Mouse (Mus musculus): Measurements from ENCODE around the gene Greb1. TPM values are rescaled to one million over a fixed set of nuclear protein-coding genes. Genes with fewer than 3 reads are reported as not detected.

Gene Greb1
- polyA plus RNA-seq, 1 experiment from 2014 or later: 3.1 TPM

GRCm38 (mm10) chr12:16817147-16817546 lies 16.5 kb upstream of the Greb1 start:
- peaks cover 3% of the 10 kb centered on the region; the same call in 1 of the 2 replicates for H3K4me1 ChIP-seq (ENCODE audit: control insufficient read depth, insufficient read depth, low read length)
- H3K36me3 ChIP-seq (ENCODE audit: control insufficient read depth, insufficient read depth, low read length): peaks cover 34% of the 10 kb centered on the region

GRCm38 (mm10) chr12:16811477-16811876 lies 10.8 kb upstream of the Greb1 start:
- no peak overlapping the region for H3K27ac ChIP-seq (ENCODE audit: low read depth, low read length)
- WGBS (ENCODE audit: insufficient replicate concordance): 2% methylated on average over 15 of the region's 15 CpGs

More at GRCm38 (mm10) chr12:16817147-16817546, 16.5 kb upstream of the Greb1 start:
- H3K4me2 ChIP-seq: no peak overlapping the region
- no peaks in the 10 kb centered on the region for H3K9me3 ChIP-seq (replicated peaks; ENCODE audit: control insufficient read depth, low read length)
- no peak overlapping the region for H3K4me3 ChIP-seq (ENCODE audit: low read depth, low read length)
- no peaks in the 10 kb centered on the region for H3K27me3 ChIP-seq (ENCODE audit: control insufficient read depth, insufficient read depth, low read length)
- H3K9ac ChIP-seq (ENCODE audit: low read depth, low read length): no peak overlapping the region
- H3K27ac ChIP-seq (ENCODE audit: low read depth, low read length): no peak overlapping the region
- no peak for ATAC-seq (replicated peaks; ENCODE audit: insufficient number of reproducible peaks, low FRiP score, low TSS enrichment)
- 79% methylated on average over 4 of the region's 4 CpGs for WGBS (ENCODE audit: insufficient replicate concordance)

DNA sequence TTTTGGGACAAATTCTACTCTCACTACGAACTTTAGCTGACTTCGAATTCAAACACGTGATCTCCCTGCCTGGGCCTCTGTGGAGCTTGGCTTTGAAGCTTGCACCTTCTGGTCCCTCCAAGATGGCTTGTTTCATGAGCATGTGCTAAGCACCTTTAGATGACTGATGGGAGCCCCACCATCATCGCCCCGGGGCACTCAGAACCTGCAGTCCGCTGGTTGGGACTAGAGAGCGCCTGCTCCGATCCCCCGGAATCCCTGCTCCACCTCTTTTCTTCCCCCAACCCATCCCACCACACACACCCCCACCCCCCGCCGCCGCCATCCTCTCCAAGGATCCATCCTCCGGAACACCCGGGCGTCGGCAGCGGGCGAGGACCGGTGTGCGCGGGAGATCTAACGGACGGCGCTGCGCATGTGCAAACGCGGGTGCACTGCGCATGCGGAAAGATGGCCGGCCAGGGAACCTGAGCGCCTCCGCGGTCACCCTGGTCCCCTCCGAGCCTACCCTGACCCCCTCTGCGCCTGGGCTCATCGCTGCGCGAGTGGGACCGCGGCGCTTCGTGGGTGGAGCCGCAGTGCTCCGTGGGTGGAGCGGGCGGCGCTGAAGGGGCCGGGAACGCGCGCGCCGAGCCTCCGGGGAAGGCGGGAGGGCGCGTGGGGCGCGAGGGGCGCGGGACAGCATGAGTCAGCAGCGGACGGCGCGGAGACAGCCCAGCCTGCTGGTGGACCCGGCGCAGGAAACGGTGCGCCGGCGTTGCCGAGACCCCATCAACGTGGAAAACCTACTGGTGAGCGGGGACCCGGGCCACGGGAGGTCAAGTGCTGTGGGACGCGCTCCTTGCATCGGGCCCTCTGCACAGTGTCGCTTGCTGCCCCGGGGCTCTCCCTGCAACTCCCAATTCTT lies 10.1 kb upstream of the Greb1 start, which contains the start of gene E2f6:
TSS of gene E2f6 (plus strand) at position 439 of the 907 bp plus-strand sequence.
- 6% methylated on average over 70 of the region's 81 CpGs for WGBS (ENCODE audit: insufficient replicate concordance)

More at GRCm38 (mm10) chr12:16811477-16811876, 10.8 kb upstream of the Greb1 start:
- H3K9ac ChIP-seq (ENCODE audit: low read depth, low read length): peak overlapping the region; percentile 80
- H3K9me3 ChIP-seq (replicated peaks; ENCODE audit: control insufficient read depth, low read length): no peaks in the 10 kb centered on the region
- H3K27me3 ChIP-seq (ENCODE audit: control insufficient read depth, insufficient read depth, low read length): peaks cover 11% of the 10 kb centered on the region
- peaks cover 8% of the 10 kb centered on the region for H3K36me3 ChIP-seq (ENCODE audit: control insufficient read depth, insufficient read depth, low read length)
- H3K4me3 ChIP-seq (ENCODE audit: low read depth, low read length): peak overlapping the region; percentile 57
- peak; percentile 23; the same call in 1 of the 2 replicates for ATAC-seq (replicated peaks; ENCODE audit: insufficient number of reproducible peaks, low FRiP score, low TSS enrichment)
- H3K4me1 ChIP-seq (ENCODE audit: control insufficient read depth, insufficient read depth, low read length): peaks cover 3% of the 10 kb centered on the region; the same call in 1 of the 2 replicates
- peak overlapping the region; percentile 82 for H3K4me2 ChIP-seq

GRCm38 (mm10) chr12:16808045-16808444 lies 7.4 kb upstream of the Greb1 start:
- WGBS (ENCODE audit: insufficient replicate concordance): 50% methylated on average over 3 of the region's 3 CpGs
- no peak overlapping the region for H3K4me2 ChIP-seq

More for the DNA sequence above, 10.1 kb upstream of the Greb1 start, which contains the start of gene E2f6:
- H3K36me3 ChIP-seq (ENCODE audit: control insufficient read depth, insufficient read depth, low read length): peaks cover 5% of the 10 kb centered on the region; the same call in 1 of the 2 replicates
- H3K4me1 ChIP-seq (ENCODE audit: control insufficient read depth, insufficient read depth, low read length): peaks cover 3% of the 10 kb centered on the region; the same call in 1 of the 2 replicates
- no peaks in the 10 kb centered on the region for H3K9me3 ChIP-seq (replicated peaks; ENCODE audit: control insufficient read depth, low read length)
- peaks cover 15% of the 10 kb centered on the region for H3K27me3 ChIP-seq (ENCODE audit: control insufficient read depth, insufficient read depth, low read length)
- ATAC-seq (replicated peaks; ENCODE audit: insufficient number of reproducible peaks, low FRiP score, low TSS enrichment): peak; percentile 76
- peak within 1 kb of the TSS; percentile 57 for H3K4me3 ChIP-seq (ENCODE audit: low read depth, low read length)
- H3K9ac ChIP-seq (ENCODE audit: low read depth, low read length): peak within 1 kb of the TSS; percentile 80
- peak within 1 kb of the TSS; percentile 64; the same call in 1 of the 2 replicates for H3K27ac ChIP-seq (ENCODE audit: low read depth, low read length)
- H3K4me2 ChIP-seq: peak within 1 kb of the TSS; percentile 82

GRCm38 (mm10) chr12:16805511-16805910 lies 4.8 kb upstream of the Greb1 start:
- Histone ChIP-seq H3K4me1 (ENCODE audit: control insufficient read depth, insufficient read depth, low read length) (no peaks in the 10 kb centered on the region), H3K4me2 (no peak overlapping the region), H3K27ac (ENCODE audit: low read depth, low read length) (no peak overlapping the region), H3K27me3 (ENCODE audit: control insufficient read depth, insufficient read depth, low read length) (peaks cover 16% of the 10 kb centered on the region), H3K9me3 (replicated peaks; ENCODE audit: control insufficient read depth, low read length) (no peaks in the 10 kb centered on the region), H3K9ac (ENCODE audit: low read depth, low read length) (no peak overlapping the region), H3K36me3 (ENCODE audit: control insufficient read depth, insufficient read depth, low read length) (no peaks in the 10 kb centered on the region), H3K4me3 (ENCODE audit: low read depth, low read length) (no peak overlapping the region)
- ATAC-seq (replicated peaks; ENCODE audit: insufficient number of reproducible peaks, low FRiP score, low TSS enrichment): no peak
- 6% methylated on average over 5 of the region's 5 CpGs for WGBS (ENCODE audit: insufficient replicate concordance)

More at GRCm38 (mm10) chr12:16808045-16808444, 7.4 kb upstream of the Greb1 start:
- H3K4me1 ChIP-seq (ENCODE audit: control insufficient read depth, insufficient read depth, low read length): peaks cover 3% of the 10 kb centered on the region; the same call in 1 of the 2 replicates
- H3K36me3 ChIP-seq (ENCODE audit: control insufficient read depth, insufficient read depth, low read length): no peaks in the 10 kb centered on the region
- H3K27me3 ChIP-seq (ENCODE audit: control insufficient read depth, insufficient read depth, low read length): peaks cover 16% of the 10 kb centered on the region
- H3K9me3 ChIP-seq (replicated peaks; ENCODE audit: control insufficient read depth, low read length): no peaks in the 10 kb centered on the region
- no peak overlapping the region for H3K4me3 ChIP-seq (ENCODE audit: low read depth, low read length)
- H3K27ac ChIP-seq (ENCODE audit: low read depth, low read length): no peak overlapping the region
- no peak for ATAC-seq (replicated peaks; ENCODE audit: insufficient number of reproducible peaks, low FRiP score, low TSS enrichment)
- H3K9ac ChIP-seq (ENCODE audit: low read depth, low read length): no peak overlapping the region

DNA sequence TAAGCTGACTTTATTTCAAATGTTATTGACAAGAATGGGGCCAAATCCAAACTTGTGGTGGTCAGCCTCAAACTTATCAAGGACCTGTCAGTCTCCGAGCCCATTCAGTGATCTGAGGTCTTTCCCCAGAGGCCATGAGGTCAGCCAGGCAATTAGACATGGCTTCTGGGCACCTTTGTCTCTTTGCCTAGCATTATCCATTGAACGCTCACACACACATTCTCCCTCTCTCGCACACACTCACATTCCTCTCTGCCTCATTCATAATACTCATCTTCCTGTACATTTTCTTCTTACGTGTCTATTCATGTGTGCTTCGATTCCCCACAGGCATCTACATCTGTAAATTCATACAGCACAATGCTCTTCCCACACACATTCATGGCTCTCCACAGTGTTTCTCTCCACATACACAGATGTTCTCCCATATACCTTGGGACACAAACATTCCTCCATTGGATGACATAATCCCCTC lies 3.3 kb upstream of the Greb1 start:
- Histone ChIP-seq H3K4me1 (ENCODE audit: control insufficient read depth, insufficient read depth, low read length) (no peaks in the 10 kb centered on the region), H3K9me3 (replicated peaks; ENCODE audit: control insufficient read depth, low read length) (no peaks in the 10 kb centered on the region), H3K4me2 (no peak overlapping the region), H3K36me3 (ENCODE audit: control insufficient read depth, insufficient read depth, low read length) (no peaks in the 10 kb centered on the region), H3K27ac (ENCODE audit: low read depth, low read length) (no peak overlapping the region), H3K9ac (ENCODE audit: low read depth, low read length) (no peak overlapping the region), H3K27me3 (ENCODE audit: control insufficient read depth, insufficient read depth, low read length) (peaks cover 11% of the 10 kb centered on the region; the same call in 1 of the 2 replicates), H3K4me3 (ENCODE audit: low read depth, low read length) (no peak overlapping the region)
- ATAC-seq (replicated peaks; ENCODE audit: insufficient number of reproducible peaks, low FRiP score, low TSS enrichment): no peak
- 58% methylated on average over 5 of the region's 5 CpGs for whole genome bisulfite sequencing (ENCODE audit: insufficient replicate concordance)

DNA sequence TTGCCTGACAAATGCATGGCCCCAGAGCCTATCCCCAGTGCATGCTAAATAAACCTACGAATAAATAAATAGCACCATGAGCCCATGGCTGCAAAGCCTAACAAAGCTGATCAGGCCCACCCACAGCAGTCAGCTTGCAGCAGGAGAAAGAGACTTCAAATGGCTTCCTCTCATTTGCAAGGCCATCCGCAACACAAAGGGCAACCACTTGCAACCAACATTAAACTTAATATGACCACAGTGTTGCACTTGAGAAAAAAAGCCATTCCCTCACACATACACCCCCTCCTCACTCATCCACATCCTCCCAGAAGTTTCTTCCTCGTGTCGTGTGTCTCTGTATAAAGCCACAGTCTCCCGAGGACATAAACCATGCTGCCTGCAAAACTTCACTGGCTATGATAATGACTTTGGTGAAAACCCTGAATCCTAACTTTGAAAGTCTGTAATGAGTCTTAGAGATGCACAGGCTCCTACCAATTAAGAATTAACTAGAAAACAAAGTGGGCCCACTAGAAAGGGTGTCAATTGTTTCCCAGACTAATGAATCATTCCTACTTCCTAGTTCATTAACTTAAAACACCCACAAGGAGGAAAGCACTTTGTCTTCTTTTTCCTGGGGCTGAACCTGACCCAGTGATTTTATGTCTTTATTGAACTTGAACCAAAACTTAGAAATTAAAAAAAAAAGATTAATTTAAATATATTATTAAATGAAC lies 2.7 kb upstream of the Greb1 start:
- no peaks in the 10 kb centered on the region; the same call in 1 of the 2 replicates for H3K4me1 ChIP-seq (ENCODE audit: control insufficient read depth, insufficient read depth, low read length)
- no peak overlapping the region for H3K4me2 ChIP-seq
- H3K36me3 ChIP-seq (ENCODE audit: control insufficient read depth, insufficient read depth, low read length): no peaks in the 10 kb centered on the region
- no peak overlapping the region for H3K4me3 ChIP-seq (ENCODE audit: low read depth, low read length)
- WGBS (ENCODE audit: insufficient replicate concordance): 45% methylated on average over 5 of the region's 5 CpGs
- H3K27ac ChIP-seq (ENCODE audit: low read depth, low read length): no peak overlapping the region
- peaks cover 11% of the 10 kb centered on the region; the same call in 1 of the 2 replicates for H3K27me3 ChIP-seq (ENCODE audit: control insufficient read depth, insufficient read depth, low read length)
- no peaks in the 10 kb centered on the region for H3K9me3 ChIP-seq (replicated peaks; ENCODE audit: control insufficient read depth, low read length)
- H3K9ac ChIP-seq (ENCODE audit: low read depth, low read length): no peak overlapping the region
- no peak for ATAC-seq (replicated peaks; ENCODE audit: insufficient number of reproducible peaks, low FRiP score, low TSS enrichment)

GRCm38 (mm10) chr12:16800959-16801315 lies 251 bp upstream of the Greb1 start:
- Histone ChIP-seq H3K27ac (ENCODE audit: low read depth, low read length) (no peak overlapping the region), H3K4me3 (ENCODE audit: low read depth, low read length) (peak overlapping the region; percentile 70), H3K36me3 (ENCODE audit: control insufficient read depth, insufficient read depth, low read length) (no peaks in the 10 kb centered on the region), H3K4me2 (peak overlapping the region; percentile 85), H3K9me3 (replicated peaks; ENCODE audit: control insufficient read depth, low read length) (no peaks in the 10 kb centered on the region), H3K9ac (ENCODE audit: low read depth, low read length) (peak overlapping the region; percentile 78), H3K4me1 (ENCODE audit: control insufficient read depth, insufficient read depth, low read length) (no peaks in the 10 kb centered on the region; the same call in 1 of the 2 replicates), H3K27me3 (ENCODE audit: control insufficient read depth, insufficient read depth, low read length) (0 out of 2 replicates have a peak, but pooled peaks cover 3% of the 10 kb centered on the region)
- ATAC-seq (replicated peaks; ENCODE audit: insufficient number of reproducible peaks, low FRiP score, low TSS enrichment): peak; percentile 31; the same call in 1 of the 2 replicates
- WGBS (ENCODE audit: insufficient replicate concordance): 2% methylated on average over 11 of the region's 12 CpGs
